Mouse (Mus musculus) liver, embryonic 14.5 days (tissue): ENCODE results near the gene Igf2bp2. TPM values are rescaled to one million over a fixed set of nuclear protein-coding genes. Genes with fewer than 3 reads are reported as not detected.
A peak's percentile ranks its signal among the peaks of the same experiment; 100 is the strongest.

Source experiments
- ATAC-seq: fragments of 200-750 bp; cut with Nextera tagmentation; 2 replicates; pipeline ENCODE4 v1.8.0; 2017; ENCODE audit warnings: moderate number of reproducible peaks, mild to moderate bottlenecking, moderate library complexity; ENCODE audit not compliant: insufficient read depth
- DNase-seq, 3 experiments: peaks; one replicate each; pipeline ENCODE4 v3.0.0-alpha.2; 2012 to 2013; ENCODE audit warnings: low read depth in 3 of 3, low spot score in 3 of 3
- H3K27ac ChIP-seq: fragments of 300-500 bp; sonication (generic); 2 replicates; pipeline ENCODE4 v1.5.1; 2014; ENCODE audit warnings: moderate library complexity, mild to moderate bottlenecking, control low read depth, inconsistent platforms
- H3K27me3 ChIP-seq: fragments of 300-500 bp; sonication (generic); 2 replicates; pipeline ENCODE4 v1.6.1; 2014; ENCODE audit warnings: mild to moderate bottlenecking, low read length, moderate library complexity; ENCODE audit not compliant: control insufficient read depth, insufficient read depth
- H3K36me3 ChIP-seq: fragments of 300-500 bp; sonication (generic); replicated peaks from 2 replicates; pipeline ENCODE4 v1.6.1; 2014; ENCODE audit warnings: low read depth; ENCODE audit not compliant: control insufficient read depth, insufficient read depth
- H3K4me1 ChIP-seq, 2 experiments: fragments of 200-500 bp in 1 of 2; fragments of 300-500 bp in 1 of 2; sonication (generic) in 1 of 2; replicated peaks; 2 replicates each; pipeline ENCODE4 v1.6.1; 2012 to 2014; ENCODE audit warnings: antibody characterized with exemption in 1 of 2, inconsistent platforms in 1 of 2, low read length in 1 of 2; ENCODE audit not compliant: control insufficient read depth in 2 of 2, insufficient read depth in 2 of 2
- H3K4me2 ChIP-seq: fragments of 300-500 bp; sonication (generic); 2 replicates; pipeline ENCODE4 v1.6.1; 2014; ENCODE audit warnings: low read depth, mild to moderate bottlenecking, control low read depth, moderate library complexity
- H3K4me3 ChIP-seq, 2 experiments: fragments of 200-500 bp in 1 of 2; fragments of 300-500 bp in 1 of 2; sonication (generic) in 1 of 2; 2 replicates each; pipeline ENCODE4 v1.5.1; 2012 to 2014; ENCODE audit warnings: low read depth in 2 of 2, low read length in 2 of 2, mild to moderate bottlenecking in 2 of 2, control low read depth in 1 of 2, inconsistent platforms in 1 of 2, moderate library complexity in 1 of 2; ENCODE audit not compliant: insufficient read depth in 1 of 2
- H3K9ac ChIP-seq: fragments of 300-500 bp; sonication (generic); replicated peaks from 2 replicates; pipeline ENCODE4 v1.6.1; 2014; ENCODE audit warnings: mild to moderate bottlenecking, control low read depth, moderate library complexity
- H3K9me3 ChIP-seq: fragments of 300-500 bp; sonication (generic); 2 replicates; pipeline ENCODE4 v1.6.1; 2016; ENCODE audit warnings: low read length, mixed read lengths; ENCODE audit not compliant: control insufficient read depth
- CTCF ChIP-seq: IDR thresholded peaks from 2 replicates; pipeline ENCODE4 v1.5.1; 2016; ENCODE audit warnings: antibody characterized with exemption, low read depth, control low read depth
- EP300 ChIP-seq: IDR thresholded peaks from 2 replicates; pipeline ENCODE4 v1.6.1; 2016; ENCODE audit warnings: antibody characterized with exemption, low read depth
- WGBS: fragments of 180-500 bp; shearing (Covaris S2); extraction: QIAGEN DNeasy Blood & Tissue Kit; methylation state at CpG from one replicate; pipeline ENCODE4 v1.1.7; 2014; ENCODE audit not compliant: insufficient replicate concordance; 5-methylcytosine and 5-hydroxymethylcytosine counted together
- polyA plus RNA-seq, 2 experiments: library from polyadenylated mRNA; depleted of rRNA in 1 of 2; stranded (reverse) in 1 of 2; unstranded in 1 of 2; fragments of >200 nt; fragmentation: Nextera tagmentation in 1 of 2; extraction: Ambion mirVana in 1 of 2; gene quantifications; 2 replicates each; pipeline versions ENCODE4 v1.2.1 to v1.2.3; 2012 to 2014

The Igf2bp2 gene
- polyA plus RNA-seq, 2 experiments = 3.7 to 7.3 TPM

GRCm38 (mm10) chr16:22109159-22109558, 53.9 kb downstream of the Igf2bp2 start:
- Histone ChIP-seq H3K4me3 (no peak overlapping the region), H3K27ac (no peak overlapping the region), H3K4me1 (0 out of 4 replicates have a peak, but pooled peaks cover 0 to 4% of the 10 kb centered on the region in 2 experiments), H3K9ac (no peak overlapping the region), H3K9me3 (no peaks in the 10 kb centered on the region), H3K4me2 (no peak overlapping the region), H3K27me3 (no peaks in the 10 kb centered on the region), H3K36me3 (no peaks in the 10 kb centered on the region)
- TF ChIP-seq CTCF = no peak
- TF ChIP-seq EP300 = no peak
- ATAC-seq (no peak), DNase-seq (no peak)
- 59% methylated on average over 4 of the region's 4 CpGs for WGBS

- no peaks in the 10 kb centered on the region for H3K9me3 ChIP-seq
- TF ChIP-seq CTCF = no peak
- no peak for TF ChIP-seq EP300
- no peak overlapping the region for H3K4me3 ChIP-seq
- 37% methylated on average over 7 of the region's 7 CpGs for WGBS
- H3K4me2 ChIP-seq = no peak overlapping the region
- H3K27ac ChIP-seq = no peak overlapping the region
- ATAC-seq (no peak), DNase-seq (peak; percentile 4 to 20 (median 9))
- H3K4me1 ChIP-seq = 0 out of 4 replicates have a peak, but pooled peaks cover 0 to 2% of the 10 kb centered on the region in 2 experiments
- no peaks in the 10 kb centered on the region for H3K27me3 ChIP-seq
- no peak overlapping the region for H3K9ac ChIP-seq
- H3K36me3 ChIP-seq = no peaks in the 10 kb centered on the region
Observed at GRCm38 (mm10) chr16:22107897-22108516, 55.1 kb downstream of the Igf2bp2 start.

DNA sequence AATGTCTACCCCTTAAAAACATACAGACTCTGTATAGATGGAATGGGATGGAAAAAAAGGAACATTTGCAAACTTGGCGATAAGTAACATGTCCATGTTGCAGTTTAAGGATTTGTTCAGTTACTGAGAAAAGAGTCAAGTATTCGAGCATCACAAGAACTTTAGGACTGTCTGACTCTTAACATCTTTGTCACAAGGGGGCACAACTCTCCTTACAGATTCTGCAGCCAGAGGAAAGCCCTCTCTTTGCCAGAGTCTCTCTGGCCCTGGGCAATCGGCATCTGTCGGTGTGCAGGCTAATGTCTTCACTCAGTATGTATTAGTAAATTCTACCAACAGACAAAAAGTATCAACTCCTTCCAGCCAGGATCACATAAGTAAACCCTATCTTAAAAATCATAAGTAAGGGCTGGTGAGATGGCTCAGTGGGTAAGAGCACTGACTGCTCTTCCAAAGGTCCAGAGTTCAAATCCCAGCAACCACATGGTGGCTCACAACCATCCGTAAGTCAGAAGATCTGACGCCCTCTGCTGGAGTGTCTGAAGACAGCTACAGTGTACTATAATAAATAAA, 57.0 kb downstream of the Igf2bp2 start:
- Histone ChIP-seq H3K27ac (no peak overlapping the region), H3K27me3 (no peaks in the 10 kb centered on the region), H3K4me3 (no peak overlapping the region), H3K4me2 (no peak overlapping the region), H3K9ac (no peak overlapping the region), H3K4me1 (0 out of 4 replicates have a peak, but pooled peaks cover 0 to 2% of the 10 kb centered on the region in 2 experiments), H3K9me3 (no peaks in the 10 kb centered on the region), H3K36me3 (no peaks in the 10 kb centered on the region)
- DNase-seq = no peak
- TF ChIP-seq CTCF (0 out of 2 replicates have a peak, but pooled peaks have one; percentile 11), EP300 (no peak)
- no peak for ATAC-seq
- WGBS = 72% methylated on average over 6 of the region's 6 CpGs

DNA sequence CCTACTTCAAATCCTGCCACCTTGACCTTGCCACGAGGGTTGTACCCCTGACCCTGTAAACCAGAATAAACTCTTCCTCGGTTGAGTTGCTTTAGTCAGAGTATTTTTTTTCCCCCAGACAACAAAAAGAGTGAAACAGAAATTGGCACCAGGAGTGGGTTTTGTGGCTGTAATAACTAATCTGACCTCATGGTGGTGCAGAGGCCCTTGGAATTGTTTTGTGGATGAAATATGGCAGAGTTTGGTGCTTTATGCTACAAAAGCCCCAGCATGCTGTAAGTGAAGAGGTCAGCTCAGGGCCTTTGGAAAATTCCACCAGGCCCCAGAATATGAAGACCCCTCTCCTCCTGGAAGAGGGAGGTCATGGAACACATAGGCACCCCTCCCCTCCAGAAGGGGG, 63.0 kb downstream of the Igf2bp2 start:
- no peak for DNase-seq
- Histone ChIP-seq H3K4me3 (no peak overlapping the region), H3K36me3 (no peaks in the 10 kb centered on the region), H3K9ac (no peak overlapping the region), H3K4me2 (no peak overlapping the region), H3K4me1 (no peaks in the 10 kb centered on the region), H3K9me3 (no peaks in the 10 kb centered on the region), H3K27me3 (no peaks in the 10 kb centered on the region), H3K27ac (no peak overlapping the region)
- TF ChIP-seq EP300 (no peak), CTCF (peak; percentile 15; the same call in 1 of the 2 replicates)
- 57% methylated on average over 2 of the region's 2 CpGs for WGBS
- ATAC-seq = no peak

DNA sequence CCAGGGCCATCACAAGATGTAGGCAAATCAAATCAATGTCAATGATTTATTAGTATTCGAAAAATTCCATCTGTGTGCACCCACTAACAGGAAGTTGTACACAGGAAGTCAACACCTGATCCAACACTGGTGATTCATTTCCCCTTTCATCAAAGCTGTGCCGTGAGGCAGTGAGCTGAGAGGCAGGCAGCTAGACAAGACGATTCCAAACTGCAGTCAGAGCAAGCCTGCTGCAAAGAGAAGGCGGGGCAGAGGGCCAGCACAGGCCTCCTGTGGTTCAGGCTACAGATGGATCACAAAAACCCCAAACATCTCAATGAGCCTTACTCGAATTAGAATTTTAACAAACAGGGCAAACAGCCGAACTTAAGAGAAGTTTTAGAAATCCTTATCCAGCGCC, 65.4 kb downstream of the Igf2bp2 start:
- Histone ChIP-seq H3K36me3 (no peaks in the 10 kb centered on the region), H3K9ac (no peak overlapping the region), H3K4me1 (peaks cover 0 to 2% of the 10 kb centered on the region in 2 experiments; a peak in 1 of 4 replicates), H3K4me3 (no peak overlapping the region), H3K4me2 (no peak overlapping the region), H3K9me3 (no peaks in the 10 kb centered on the region), H3K27me3 (no peaks in the 10 kb centered on the region), H3K27ac (no peak overlapping the region)
- no peak for TF ChIP-seq CTCF
- no peak for TF ChIP-seq EP300
- 39% methylated on average over 7 of the region's 7 CpGs for WGBS
- ATAC-seq (no peak), DNase-seq (no peak)
